Mouse (Mus musculus) heart, embryonic 16.5 days (tissue): ENCODE results near the gene Cabin1. TPM values are rescaled to one million over a fixed set of nuclear protein-coding genes. Genes with fewer than 3 reads are reported as not detected.

Experiments used
- ATAC-seq: fragments of 200-750 bp; cut with Nextera tagmentation; replicated peaks from 2 replicates; pipeline ENCODE4 v1.8.0; 2017; ENCODE audit warnings: moderate number of reproducible peaks; ENCODE audit not compliant: insufficient read depth, low FRiP score; ENCODE audit errors: extremely low read depth
- H3K27ac ChIP-seq: fragments of 300-500 bp; sonication (generic); 2 replicates; pipeline ENCODE4 v1.5.1; 2014; ENCODE audit warnings: mild to moderate bottlenecking, low read length, control low read depth, moderate library complexity
- H3K27me3 ChIP-seq: fragments of 300-500 bp; sonication (generic); 2 replicates; pipeline ENCODE4 v1.6.1; 2014; ENCODE audit warnings: low read length, mixed read lengths; ENCODE audit not compliant: control insufficient read depth, insufficient read depth
- H3K36me3 ChIP-seq: fragments of 300-500 bp; sonication (generic); 2 replicates; pipeline ENCODE4 v1.6.1; 2014; ENCODE audit not compliant: control insufficient read depth, insufficient read depth
- H3K4me1 ChIP-seq: fragments of 300-500 bp; sonication (generic); 2 replicates; pipeline ENCODE4 v1.6.1; 2014; ENCODE audit warnings: low read length, mixed read lengths; ENCODE audit not compliant: control insufficient read depth, insufficient read depth
- H3K4me2 ChIP-seq: fragments of 300-500 bp; sonication (generic); 2 replicates; pipeline ENCODE4 v1.6.1; 2014; ENCODE audit warnings: low read depth, mild to moderate bottlenecking, control low read depth, low read length
- H3K4me3 ChIP-seq: fragments of 300-500 bp; sonication (generic); 2 replicates; pipeline ENCODE4 v1.5.1; 2014; ENCODE audit warnings: mild to moderate bottlenecking, control low read depth, low read length
- H3K9ac ChIP-seq: fragments of 300-500 bp; sonication (generic); 2 replicates; pipeline ENCODE4 v1.6.1; 2014; ENCODE audit warnings: low read length, control low read depth
- H3K9me3 ChIP-seq: fragments of 300-500 bp; sonication (generic); replicated peaks from 2 replicates; pipeline ENCODE4 v1.6.1; 2016; ENCODE audit warnings: low read length; ENCODE audit not compliant: control insufficient read depth
- WGBS: fragments of 180-500 bp; shearing (Covaris S2); extraction: QIAGEN DNeasy Blood & Tissue Kit; methylation state at CpG from one replicate; pipeline ENCODE4 v1.1.7; 2014; 5-methylcytosine and 5-hydroxymethylcytosine counted together
- polyA plus RNA-seq: library from polyadenylated mRNA; unstranded; fragments of >200 nt; fragmentation: Nextera tagmentation; extraction: Ambion mirVana; gene quantifications from 2 replicates; pipeline ENCODE4 v1.2.1, GENCODE M21; 2015

The Cabin1 gene
- polyA plus RNA-seq, 1 experiment from 2014 or later: 23.7 TPM

GRCm38 (mm10) chr10:75657165-75657564 lies 107.0 kb downstream of the Cabin1 start:
- Histone ChIP-seq H3K9me3 (no peaks in the 10 kb centered on the region), H3K4me1 (no peaks in the 10 kb centered on the region), H3K4me3 (no peak overlapping the region), H3K9ac (no peak overlapping the region), H3K4me2 (no peak overlapping the region), H3K27ac (no peak overlapping the region), H3K36me3 (peaks cover 40% of the 10 kb centered on the region), H3K27me3 (no peaks in the 10 kb centered on the region)
- 94% methylated on average over 5 of the region's 5 CpGs for whole genome bisulfite sequencing
- ATAC-seq: no peak

GRCm38 (mm10) chr10:75654053-75654452 lies 110.1 kb downstream of the Cabin1 start:
- H3K9me3 ChIP-seq: no peaks in the 10 kb centered on the region
- H3K36me3 ChIP-seq: peaks cover 67% of the 10 kb centered on the region
- H3K27me3 ChIP-seq: no peaks in the 10 kb centered on the region
- no peak overlapping the region for H3K4me2 ChIP-seq
- H3K9ac ChIP-seq: no peak overlapping the region
- no peak for ATAC-seq
- no peaks in the 10 kb centered on the region for H3K4me1 ChIP-seq
- no peak overlapping the region for H3K27ac ChIP-seq
- H3K4me3 ChIP-seq: no peak overlapping the region
- WGBS: 87% methylated on average over 4 of the region's 4 CpGs

DNA sequence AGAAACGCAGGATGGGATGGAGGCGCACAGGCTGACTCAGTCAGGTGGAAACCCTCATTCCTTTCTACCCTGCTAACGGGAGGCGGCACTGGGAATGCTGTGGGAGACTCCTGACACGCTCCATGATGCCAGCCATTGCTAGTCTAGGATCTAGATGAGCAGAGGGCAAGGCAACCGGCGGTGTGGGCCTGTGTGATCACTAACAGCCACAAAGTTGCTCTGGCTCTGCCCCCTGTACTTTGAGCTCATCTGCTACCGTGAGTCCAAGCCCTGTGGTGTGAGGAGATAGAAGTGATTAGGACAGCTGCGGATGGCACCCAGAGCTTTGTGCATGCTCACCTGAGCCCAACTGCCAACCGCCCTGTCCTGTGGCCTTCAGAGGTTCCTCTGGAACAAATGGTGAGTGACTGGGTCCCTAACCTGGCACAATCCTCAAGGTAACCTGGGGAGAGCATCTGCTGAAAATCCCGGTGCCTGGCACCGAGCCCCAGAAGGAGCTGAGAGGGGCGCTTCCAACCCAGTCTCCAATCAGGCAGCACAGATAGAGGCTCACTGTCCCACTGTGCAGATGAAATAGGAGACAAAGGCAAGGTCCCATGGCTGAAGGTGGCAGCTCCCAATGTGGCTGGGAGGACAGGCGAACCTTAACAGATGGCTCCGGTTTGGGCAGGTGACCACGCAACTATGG lies 112.6 kb downstream of the Cabin1 start:
- H3K9me3 ChIP-seq: no peaks in the 10 kb centered on the region
- peaks cover 12% of the 10 kb centered on the region for H3K4me1 ChIP-seq
- H3K9ac ChIP-seq: no peak overlapping the region
- no peak overlapping the region for H3K4me2 ChIP-seq
- no peak overlapping the region for H3K27ac ChIP-seq
- no peak overlapping the region for H3K4me3 ChIP-seq
- no peaks in the 10 kb centered on the region for H3K27me3 ChIP-seq
- no peak for ATAC-seq
- peaks cover 60% of the 10 kb centered on the region for H3K36me3 ChIP-seq
- 92% methylated on average over 16 of the region's 16 CpGs for WGBS

DNA sequence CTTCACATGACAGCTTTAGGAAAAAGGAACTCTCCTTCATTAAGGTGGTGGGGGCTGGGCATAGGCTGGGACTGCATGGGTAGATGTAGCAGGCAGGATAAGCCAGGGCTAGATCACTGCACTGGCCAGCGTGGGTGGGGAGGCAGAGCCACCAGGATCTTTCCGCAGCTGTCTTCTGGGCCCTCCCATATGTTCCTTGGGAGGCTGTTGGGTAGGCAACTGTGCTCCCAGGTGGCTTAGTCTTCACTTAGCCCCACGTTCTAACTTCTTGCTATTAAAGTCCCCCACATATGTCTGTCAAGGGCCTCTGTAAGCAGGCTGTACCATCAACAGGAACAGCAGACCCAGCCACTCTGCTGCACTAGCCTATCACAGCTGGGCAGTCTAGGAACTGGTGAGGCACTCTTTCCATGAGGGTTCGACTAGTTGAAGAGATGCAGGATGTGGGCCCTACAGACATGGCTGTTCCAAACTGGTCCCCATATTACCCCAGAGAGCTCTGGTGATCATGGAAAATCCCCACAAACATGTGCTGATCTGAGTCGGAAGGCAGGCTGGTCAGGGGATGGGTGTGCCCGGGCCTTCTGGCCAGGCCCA lies 113.7 kb downstream of the Cabin1 start:
- Histone ChIP-seq H3K4me2 (no peak overlapping the region), H3K4me3 (no peak overlapping the region), H3K27me3 (no peaks in the 10 kb centered on the region), H3K36me3 (peaks cover 50% of the 10 kb centered on the region), H3K27ac (no peak overlapping the region), H3K9ac (no peak overlapping the region), H3K9me3 (no peaks in the 10 kb centered on the region), H3K4me1 (peaks cover 15% of the 10 kb centered on the region)
- 83% methylated on average over 6 of the region's 6 CpGs for WGBS
- no peak for ATAC-seq

GRCm38 (mm10) chr10:75649406-75649995 lies 114.6 kb downstream of the Cabin1 start:
- no peak overlapping the region for H3K4me3 ChIP-seq
- no peak overlapping the region for H3K9ac ChIP-seq
- no peaks in the 10 kb centered on the region for H3K27me3 ChIP-seq
- WGBS: 92% methylated on average over 4 of the region's 4 CpGs
- no peak overlapping the region for H3K27ac ChIP-seq
- no peaks in the 10 kb centered on the region for H3K9me3 ChIP-seq
- no peak for ATAC-seq
- H3K4me2 ChIP-seq: no peak overlapping the region
- peaks cover 15% of the 10 kb centered on the region for H3K4me1 ChIP-seq
- peaks cover 44% of the 10 kb centered on the region for H3K36me3 ChIP-seq

DNA sequence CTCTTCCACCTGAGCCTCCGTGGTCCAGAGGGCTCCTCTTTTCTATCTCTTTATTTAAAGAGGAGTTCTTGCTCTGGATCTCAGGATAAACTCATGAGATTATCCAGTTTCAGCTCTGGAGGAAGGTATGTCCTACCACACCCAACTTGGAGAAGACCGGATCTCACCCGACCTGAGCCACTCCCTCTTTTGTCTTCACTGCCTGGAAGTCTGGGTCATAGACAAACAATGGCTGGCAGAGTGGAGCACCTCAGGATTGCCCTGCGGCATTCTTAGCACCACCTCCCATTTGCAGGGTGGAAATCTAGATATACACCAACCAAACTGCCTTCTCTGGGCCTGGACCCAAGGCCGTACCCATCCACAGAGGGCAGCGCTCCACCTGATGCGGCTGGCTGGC lies 115.1 kb downstream of the Cabin1 start:
- peaks cover 19% of the 10 kb centered on the region for H3K4me1 ChIP-seq
- no peak overlapping the region for H3K4me2 ChIP-seq
- no peaks in the 10 kb centered on the region for H3K27me3 ChIP-seq
- H3K9ac ChIP-seq: no peak overlapping the region
- 87% methylated on average over 7 of the region's 7 CpGs for WGBS
- H3K36me3 ChIP-seq: peaks cover 44% of the 10 kb centered on the region
- H3K27ac ChIP-seq: no peak overlapping the region
- no peak for ATAC-seq
- no peak overlapping the region for H3K4me3 ChIP-seq
- H3K9me3 ChIP-seq: no peaks in the 10 kb centered on the region

DNA sequence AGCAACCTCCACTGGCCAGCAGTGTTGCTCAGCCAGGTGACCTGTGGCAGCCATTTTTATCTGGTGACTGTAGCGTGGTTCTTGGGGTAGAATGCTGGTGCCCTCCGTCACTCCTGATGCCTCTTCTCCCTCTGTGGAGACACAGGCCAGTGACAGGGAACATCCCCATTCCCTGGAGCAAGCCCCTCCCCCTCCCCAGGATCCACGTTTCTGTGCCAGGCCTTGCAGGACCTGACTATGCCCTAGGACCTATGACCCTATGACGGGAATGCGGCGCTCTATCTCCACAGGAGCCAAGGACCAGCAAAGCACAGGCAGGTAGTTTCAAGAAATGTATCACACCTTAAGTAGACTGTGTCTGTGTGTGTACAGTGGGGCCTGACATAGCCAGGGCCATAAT lies 116.0 kb downstream of the Cabin1 start:
- Histone ChIP-seq H3K27me3 (no peaks in the 10 kb centered on the region), H3K36me3 (peaks cover 43% of the 10 kb centered on the region), H3K9me3 (no peaks in the 10 kb centered on the region), H3K4me3 (no peak overlapping the region), H3K4me2 (no peak overlapping the region), H3K27ac (peak overlapping the region; percentile 85), H3K4me1 (peaks cover 29% of the 10 kb centered on the region), H3K9ac (no peak overlapping the region)
- WGBS: 84% methylated on average over 6 of the region's 6 CpGs
- no peak for ATAC-seq

GRCm38 (mm10) chr10:75647362-75647761 lies 116.8 kb downstream of the Cabin1 start:
- Histone ChIP-seq H3K9ac (no peak overlapping the region), H3K4me3 (no peak overlapping the region), H3K27ac (peak overlapping the region; percentile 85), H3K36me3 (peaks cover 37% of the 10 kb centered on the region), H3K4me2 (no peak overlapping the region), H3K27me3 (no peaks in the 10 kb centered on the region), H3K4me1 (peaks cover 30% of the 10 kb centered on the region), H3K9me3 (no peaks in the 10 kb centered on the region)
- ATAC-seq: peak; percentile 83
- WGBS: 28% methylated on average over 3 of the region's 3 CpGs

GRCm38 (mm10) chr10:75646406-75646805 lies 117.7 kb downstream of the Cabin1 start:
- Histone ChIP-seq H3K9ac (peak overlapping the region; percentile 3; the same call in 1 of the 2 replicates), H3K4me3 (no peak overlapping the region), H3K36me3 (peaks cover 27% of the 10 kb centered on the region)

More at GRCm38 (mm10) chr10:75646406-75646805, 117.7 kb downstream of the Cabin1 start:
- Histone ChIP-seq H3K4me2 (no peak overlapping the region), H3K27me3 (no peaks in the 10 kb centered on the region), H3K4me1 (peaks cover 30% of the 10 kb centered on the region), H3K9me3 (no peaks in the 10 kb centered on the region), H3K27ac (peak overlapping the region; percentile 85)
- 87% methylated on average over 6 of the region's 6 CpGs for WGBS
- ATAC-seq: no peak
